Mouse (Mus musculus) cerebellum, postnatal 25 days (tissue): Measurements from ENCODE around the gene Cacna1b.

ENCODE experiments used
- DNase-seq, 2 experiments: peaks; one replicate each; pipeline ENCODE4 v3.0.0; 2021; ENCODE audit warnings: mixed read lengths in 2 of 2

Gene Cacna1b

DNA sequence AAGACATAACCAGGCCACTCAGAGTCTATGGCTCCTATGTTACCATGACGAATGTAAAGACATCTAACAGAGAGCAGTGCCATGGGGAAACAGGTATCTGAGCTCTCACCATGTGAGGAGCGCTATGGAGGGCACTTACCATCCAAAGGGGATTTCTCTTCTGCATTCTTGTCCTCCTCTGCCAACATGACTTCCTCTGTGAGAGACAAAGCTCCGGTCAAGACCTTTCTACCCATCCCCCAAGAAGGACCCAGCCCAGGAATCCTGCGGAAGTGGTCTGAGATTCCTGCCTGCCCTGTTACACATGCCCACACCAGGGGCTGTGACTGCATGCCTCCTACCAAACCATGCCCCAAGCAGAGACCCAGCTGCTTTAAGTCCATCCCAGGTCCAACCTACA lies 44.0 kb downstream of the Cacna1b start:
- DNase-seq, result no peak

DNA sequence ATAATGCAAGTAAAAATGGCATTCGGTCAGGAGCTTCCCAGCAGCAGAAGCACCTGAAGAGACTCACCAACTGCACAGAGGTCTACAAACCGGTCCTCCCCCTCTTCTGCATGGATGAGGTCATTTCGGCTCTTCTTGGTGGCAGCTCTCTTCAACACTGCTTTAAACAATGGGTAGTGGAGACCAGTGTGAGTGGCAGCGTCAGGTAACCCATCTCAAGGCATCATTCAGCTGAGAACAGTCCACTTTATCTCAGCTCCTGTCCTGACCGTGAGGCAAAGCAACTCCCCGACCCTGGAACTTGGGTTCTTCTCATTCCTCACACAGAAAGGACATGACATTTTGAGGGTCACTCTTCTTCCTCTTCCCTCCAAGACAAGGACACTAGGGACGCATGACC lies 45.0 kb downstream of the Cacna1b start:
- no peak for DNase-seq

DNA sequence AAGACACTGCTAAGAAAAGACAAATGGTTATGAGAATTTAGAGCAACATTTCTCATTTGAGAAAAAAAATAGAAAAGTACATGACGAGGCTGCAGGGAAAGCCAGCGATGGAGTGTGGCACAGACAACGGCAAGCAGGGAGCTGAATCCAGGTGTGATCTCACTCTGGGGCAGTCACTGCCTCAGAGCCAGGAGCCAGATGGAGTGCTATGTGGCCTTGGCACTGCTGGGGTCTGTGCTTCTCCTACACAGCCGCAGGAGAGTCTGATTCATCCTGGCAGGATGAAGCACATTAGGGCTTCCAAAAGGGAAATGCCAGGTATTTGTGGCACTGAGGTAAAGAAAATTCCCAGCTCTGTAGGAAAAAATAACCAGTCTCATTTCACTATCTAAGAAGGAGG lies 45.5 kb downstream of the Cacna1b start:
- DNase-seq, result peak; percentile 69 to 78

DNA sequence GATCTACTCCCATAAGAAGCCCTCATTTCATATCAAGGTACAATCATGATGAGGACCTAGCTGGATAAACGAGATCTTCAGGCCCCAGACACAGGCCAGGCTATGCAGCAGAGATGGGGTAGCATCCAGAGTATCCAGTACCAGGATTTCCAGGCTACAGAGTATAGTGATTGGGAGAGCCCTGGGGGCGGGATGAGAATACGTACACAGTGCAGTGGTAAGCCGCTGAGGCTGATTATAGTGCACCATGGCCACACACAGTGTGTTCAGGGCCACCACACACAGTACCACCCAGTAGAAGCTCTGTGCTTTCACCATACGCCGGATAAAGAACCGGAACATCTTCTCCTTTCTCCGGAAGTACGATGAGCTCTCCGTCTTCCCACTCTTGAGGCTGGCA lies 57.0 kb downstream of the Cacna1b start:
- DNase-seq, result no peak

DNA sequence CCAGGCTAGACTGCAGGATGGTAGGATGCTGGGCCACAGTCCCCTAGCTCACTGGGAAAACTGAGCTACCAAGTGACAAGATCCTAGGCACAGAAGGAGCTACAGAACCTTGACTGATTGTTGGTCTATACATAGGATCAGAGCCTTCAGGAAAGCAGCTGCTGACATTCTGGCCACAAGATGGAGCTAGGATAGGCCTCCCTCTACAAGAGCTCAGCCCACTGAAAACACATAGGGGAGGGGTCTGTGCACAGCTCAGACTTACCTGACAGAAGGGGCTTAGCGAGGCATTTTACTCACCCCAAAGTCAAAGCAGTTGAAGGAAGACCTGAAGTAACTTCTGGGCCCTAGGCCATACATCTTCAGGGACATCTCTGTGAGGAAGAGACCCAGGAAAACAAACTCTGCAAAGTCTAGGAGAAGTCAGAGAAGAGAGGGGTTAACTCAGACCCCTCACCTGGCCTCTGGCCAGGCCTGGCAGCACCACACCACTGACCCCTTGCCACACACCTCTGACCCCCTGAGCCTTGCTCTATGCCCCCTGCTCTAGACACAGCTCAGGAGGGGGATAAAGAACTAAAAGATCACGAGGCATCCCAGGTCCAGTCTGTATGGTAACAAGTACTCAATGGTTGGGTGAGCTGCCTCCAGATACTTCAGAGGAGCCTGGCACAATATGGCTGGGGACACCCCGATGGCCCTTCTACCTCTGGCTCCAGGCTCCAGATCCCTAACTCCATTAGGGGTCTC lies 60.6 kb downstream of the Cacna1b start:
- DNase-seq, result peak in 1 of 2 experiments; percentile 2

DNA sequence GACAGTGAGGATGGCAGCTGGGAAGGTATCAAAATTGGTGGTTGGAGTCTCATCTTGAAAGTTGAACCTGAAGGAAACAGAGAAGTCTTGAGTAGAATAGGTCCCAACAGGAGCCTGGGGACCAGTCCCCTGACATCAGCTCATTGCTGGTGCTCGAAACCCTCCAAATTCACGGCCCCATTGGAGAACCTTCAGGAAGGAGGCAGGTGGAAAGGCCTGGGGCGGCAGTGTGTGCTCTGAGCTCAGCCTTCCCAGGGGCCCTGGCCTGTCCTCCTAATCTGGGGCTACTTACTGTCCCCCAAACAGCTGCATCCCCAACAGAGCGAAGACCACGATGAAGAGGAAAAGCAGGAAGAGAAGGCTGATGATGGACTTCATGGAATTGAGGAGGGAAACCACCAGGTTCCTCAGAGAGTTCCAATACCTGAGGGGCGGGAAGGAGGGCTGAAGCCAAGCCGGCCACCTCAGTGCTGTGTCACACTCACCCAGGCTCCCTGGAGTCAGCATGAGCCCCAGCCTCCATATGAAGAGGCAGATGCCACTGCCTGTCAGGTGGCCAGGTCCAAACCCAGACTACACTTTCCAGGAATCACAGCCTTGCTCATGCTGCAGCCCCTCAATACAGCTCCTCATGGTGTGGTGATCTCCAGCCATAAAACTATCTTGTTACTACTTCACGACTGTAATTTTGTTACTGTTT lies 65.5 kb downstream of the Cacna1b start:
- no peak for DNase-seq

DNA sequence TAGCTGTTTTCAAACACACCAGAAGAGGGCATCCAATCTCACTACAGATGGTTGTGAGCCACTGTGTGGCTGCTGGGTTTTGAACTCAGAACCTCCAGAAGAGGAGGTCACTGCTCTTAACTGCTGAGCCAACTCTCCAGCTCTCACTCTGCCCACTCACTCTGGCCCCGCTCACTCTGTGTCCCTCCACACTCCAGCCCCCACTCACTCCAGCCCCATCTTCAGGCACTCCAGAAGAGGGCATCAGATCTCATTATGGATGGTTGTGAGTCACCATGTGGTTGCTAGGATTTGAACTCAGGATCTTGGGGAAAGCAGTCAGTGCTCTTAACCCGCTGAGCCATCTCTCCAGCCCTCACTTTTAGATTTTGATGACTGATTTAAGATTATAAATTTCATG lies 70.6 kb downstream of the Cacna1b start:
- no peak for DNase-seq

DNA sequence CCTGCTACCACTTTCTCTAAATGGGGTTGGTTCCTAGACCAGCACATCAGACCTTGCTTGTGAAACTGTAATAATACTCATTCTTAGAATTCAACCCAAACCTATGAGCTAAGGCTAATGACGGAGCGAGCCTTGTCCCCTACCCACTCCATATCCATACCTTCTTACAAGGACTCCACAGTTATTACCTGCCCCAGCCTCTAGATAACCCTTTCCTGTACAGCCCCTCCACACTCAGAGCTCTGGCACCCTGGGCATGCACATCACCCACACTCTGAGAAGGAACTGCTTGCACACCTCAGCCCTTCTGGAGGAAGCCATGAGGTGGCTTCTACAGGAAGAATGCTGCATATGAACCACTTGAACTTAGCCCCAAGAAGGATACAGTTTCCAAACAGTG lies 72.6 kb downstream of the Cacna1b start:
- DNase-seq, result no peak

DNA sequence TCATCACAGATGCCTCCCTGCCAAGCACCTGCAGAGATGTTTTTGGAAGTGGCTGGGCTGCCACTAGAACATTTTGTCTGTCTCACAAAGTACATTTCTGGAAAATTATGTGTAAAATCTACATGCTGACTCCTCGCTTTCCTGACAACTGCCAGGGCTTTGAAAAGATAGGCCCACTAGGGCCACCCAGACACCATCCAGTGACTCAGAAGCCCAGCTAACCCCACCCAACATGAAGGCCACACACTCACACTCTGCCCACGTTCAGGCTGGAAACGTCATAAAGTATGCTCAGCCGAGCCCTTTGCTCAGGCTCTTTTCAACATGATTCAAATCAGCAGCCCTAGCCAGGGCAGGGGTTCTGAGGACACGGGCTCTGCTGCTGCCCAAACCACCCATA lies 77.6 kb downstream of the Cacna1b start:
- DNase-seq, result no peak

DNA sequence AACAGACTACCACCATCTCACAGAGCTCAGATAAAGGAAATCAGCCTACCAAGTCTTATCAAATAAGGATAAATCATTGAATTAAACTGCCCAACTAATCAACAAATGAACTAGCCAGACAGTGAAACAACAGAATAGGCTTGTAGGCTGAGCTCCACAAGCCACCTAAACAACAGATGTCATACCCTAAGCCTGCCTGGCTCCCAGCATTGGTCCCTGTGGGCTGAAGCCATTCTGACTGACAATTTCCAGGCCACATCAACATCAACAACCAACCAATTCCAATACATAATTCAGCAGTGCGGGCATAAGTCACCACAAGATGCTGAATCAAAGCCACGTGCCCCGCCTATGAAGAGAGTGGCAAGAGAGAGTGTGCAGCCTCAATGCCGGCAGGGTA lies 78.2 kb downstream of the Cacna1b start:
- peak; percentile 22 to 27 for DNase-seq

DNA sequence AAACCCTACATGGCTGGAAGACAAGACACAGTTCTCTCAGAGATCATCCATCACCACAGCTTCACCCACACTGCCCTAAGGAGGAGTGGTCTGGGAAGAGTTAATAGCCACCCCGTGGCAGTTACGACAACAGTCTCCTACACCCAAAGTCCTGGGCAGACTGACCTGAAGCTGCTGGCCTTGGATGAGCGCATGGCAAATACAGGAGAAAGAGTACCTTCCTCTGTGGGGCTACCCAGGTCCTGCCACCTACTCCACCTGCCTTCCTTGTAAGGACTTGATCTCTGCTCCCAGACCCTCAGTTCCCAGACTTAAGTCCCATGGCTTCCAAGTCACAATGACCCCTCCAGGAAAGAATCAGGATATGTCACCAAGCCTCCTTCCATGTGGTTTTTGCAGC lies 79.7 kb downstream of the Cacna1b start:
- DNase-seq, result no peak

DNA sequence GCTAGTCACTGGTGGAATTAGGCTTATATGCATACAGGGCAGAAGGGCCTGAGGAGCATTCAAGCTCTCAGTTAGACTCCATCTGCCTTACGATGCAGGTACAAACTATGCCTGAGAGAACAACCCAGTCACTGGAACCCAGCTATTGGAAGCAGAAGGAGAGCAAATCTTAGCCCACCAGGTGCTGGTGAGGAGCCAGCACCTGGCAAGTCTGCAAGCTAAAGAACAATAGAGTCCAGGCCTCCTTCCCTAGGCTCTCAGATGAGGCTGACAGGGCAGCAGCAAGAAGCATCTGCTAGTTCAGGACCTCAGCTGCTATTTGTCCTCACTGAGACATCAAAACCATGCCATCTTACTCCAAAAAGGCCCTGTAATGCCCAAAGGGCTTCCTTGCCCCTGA lies 82.2 kb downstream of the Cacna1b start:
- peak; percentile 66 to 74 for DNase-seq

DNA sequence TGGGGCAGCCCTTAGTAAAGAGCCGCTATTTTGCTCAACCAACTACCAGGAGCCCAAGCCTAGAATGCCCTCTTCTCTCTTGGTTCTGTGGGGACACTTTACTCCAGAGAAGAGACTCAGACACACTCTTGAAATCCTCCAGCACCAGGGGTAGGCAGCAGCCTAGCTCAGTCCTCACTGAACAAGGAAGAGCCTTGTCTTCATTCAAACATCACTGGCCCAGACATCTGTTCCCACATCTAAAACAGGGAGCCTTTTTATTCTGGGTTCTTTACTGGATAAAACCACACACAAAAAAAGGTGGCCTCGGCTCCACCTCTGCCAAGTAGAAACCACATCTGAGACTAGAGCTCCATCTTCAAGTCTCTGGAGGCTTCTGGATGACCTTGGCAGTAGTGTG lies 82.8 kb downstream of the Cacna1b start:
- DNase-seq, result no peak

DNA sequence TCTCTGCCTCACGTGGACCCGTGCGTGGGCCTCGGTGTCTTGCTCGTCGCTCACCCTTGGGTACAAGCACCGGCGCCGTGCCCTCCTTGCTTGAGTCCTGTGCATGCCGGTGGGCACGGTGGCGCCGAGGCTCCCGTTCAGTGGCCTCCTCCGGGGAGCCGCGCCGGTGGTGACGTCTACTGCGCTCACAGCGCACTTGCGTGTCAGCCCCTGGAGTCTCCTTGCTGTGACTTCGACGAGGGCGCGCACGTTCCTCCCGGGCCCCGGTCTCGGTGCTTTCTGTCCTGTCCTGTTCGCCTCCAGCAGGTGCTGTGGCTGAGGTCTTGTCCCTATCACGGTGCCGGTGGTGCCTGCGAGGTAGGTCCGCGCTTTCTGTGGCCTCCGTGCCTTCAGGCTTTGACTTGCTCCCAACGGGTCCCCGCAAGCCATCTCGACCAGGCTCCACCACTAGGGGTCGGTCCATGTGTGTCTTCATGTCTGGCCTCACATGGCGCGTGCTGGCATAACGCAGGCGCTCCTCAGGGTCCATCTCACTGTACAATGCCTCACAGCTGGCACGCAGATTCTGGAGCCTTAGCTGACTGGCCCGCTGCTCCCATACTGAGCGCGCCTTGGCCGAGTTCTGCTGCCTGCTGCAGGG lies 83.8 kb downstream of the Cacna1b start:
- peak; percentile 60 to 76 for DNase-seq

DNA sequence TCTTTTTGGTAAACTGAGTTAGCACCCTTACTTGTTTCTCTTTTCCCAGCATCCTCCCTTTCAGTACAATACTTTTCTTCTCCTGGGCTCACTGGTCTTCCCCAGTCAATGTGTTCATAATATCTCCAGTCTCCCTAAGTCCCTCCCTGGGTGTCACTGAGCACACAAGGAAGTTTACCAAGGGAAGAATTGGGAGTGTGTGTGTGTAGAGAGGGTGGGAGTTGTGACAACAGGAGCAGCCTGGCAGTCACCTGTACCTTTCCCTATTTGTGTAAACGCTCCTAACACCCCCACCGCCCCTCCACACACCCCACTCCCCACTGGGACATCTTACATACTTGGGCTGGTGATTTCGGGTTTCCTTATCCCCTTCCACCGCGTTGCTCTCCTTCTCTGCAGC lies 84.4 kb downstream of the Cacna1b start:
- DNase-seq, result no peak

DNA sequence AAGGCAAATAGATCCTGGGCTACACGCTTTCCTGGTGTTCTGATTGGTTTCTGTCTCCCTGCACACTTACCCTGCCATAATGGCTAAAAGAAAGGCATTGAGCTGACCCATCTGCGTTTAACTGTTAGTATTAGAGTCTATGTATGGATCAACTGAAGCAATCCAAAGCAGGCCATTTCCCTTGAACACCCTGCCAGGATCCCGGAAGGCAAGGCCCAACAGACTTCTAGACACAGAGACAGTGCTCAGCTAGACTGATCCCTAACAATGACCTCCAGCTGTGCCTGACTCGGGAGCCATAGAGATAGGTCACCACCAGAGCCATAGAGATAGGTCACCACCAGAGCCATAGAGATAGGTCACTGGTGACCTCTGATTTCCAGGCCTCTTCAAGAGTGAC lies 84.8 kb downstream of the Cacna1b start:
- DNase-seq, result no peak

DNA sequence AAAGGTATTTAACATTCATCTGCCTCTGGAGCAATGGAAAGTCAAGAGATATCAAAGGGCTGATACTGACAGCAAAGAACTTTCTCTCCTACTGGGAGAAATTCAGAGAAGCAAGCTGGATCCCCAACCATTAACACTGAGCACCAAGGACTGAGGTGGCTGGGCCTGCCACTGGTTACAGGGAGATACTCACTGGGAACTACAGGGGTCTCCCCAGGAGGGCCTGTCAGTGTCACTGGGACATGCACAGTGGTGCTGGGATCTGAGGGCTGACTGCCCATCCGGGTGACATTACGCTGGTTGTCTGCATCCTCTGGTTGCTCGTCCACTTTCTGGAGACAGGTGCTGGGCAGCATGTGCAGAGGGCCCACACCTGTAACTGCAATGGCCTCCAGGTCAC lies 85.3 kb downstream of the Cacna1b start:
- no peak for DNase-seq

DNA sequence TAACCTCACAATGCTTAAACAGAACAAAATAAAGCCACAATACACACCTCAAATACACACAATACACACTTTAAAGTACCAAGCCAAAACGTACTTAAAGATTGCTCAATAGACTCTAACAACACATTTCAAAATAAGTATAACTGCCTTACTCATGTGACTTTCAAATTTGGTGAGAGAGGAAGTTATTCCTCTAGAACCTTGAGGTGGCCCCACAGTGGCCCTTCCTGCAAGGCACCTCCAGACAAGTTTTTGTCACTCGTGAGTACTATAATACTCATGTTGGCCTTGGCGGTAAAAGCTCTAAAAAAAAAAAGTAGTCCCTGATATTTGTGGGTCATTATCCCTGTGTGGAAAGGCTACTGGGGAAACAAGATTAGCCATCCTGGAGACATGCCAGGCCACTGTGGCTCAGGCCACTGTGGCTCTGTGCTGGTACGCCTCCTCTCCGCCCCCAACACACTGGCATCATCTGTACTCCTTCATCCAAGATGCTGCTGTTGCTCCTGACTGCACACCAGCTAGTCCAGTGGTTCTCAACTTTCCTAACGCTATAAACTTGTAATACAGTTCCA lies 88.4 kb downstream of the Cacna1b start:
- DNase-seq, result peak in 1 of 2 experiments; percentile 39

DNA sequence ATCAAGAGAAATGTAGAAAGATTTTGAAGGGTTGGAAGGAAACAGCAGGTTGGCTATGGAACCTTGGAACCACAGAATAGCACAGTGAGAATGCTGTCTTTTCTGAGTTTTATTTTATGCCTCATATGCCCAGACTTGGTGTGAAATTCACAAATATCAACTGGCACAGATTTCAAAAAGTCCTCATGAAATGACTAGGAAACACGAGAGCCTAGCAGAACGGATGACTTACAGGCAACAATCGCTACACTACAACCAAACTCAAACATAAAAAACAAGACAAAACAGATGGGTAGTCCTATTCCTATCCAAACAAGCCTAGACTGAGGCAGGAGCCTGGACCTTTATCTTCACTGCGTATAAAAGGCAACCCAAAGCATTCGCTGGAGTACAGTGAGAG lies 94.4 kb downstream of the Cacna1b start:
- no peak for DNase-seq

DNA sequence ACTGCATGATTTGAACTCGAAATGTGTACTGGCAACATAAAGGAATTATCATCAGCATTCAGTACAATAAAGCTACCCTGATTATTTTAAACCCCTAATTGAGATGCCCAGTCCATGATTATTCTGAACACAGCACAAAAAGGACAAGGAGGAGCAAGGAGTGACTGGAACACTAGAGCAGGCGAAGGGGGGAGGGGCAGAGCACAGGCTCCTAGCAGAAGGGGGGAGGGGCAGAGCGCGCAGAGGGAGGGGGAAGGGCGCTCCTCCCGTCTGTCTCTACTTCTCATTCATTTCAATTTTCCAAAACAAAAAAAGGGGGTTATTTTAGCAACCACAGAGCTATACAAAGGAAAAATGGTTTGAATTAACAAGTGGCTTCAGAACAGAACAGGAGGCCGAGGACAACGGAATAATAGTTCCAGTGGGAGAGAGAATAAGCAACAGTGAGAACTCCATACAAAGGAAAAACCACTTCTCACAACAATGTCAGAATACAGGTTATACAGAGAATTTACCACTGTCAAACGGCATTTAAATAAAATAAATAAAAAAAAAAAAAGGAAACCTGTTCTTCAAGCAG lies 98.2 kb downstream of the Cacna1b start:
- peak in 1 of 2 experiments; percentile 65 for DNase-seq

DNA sequence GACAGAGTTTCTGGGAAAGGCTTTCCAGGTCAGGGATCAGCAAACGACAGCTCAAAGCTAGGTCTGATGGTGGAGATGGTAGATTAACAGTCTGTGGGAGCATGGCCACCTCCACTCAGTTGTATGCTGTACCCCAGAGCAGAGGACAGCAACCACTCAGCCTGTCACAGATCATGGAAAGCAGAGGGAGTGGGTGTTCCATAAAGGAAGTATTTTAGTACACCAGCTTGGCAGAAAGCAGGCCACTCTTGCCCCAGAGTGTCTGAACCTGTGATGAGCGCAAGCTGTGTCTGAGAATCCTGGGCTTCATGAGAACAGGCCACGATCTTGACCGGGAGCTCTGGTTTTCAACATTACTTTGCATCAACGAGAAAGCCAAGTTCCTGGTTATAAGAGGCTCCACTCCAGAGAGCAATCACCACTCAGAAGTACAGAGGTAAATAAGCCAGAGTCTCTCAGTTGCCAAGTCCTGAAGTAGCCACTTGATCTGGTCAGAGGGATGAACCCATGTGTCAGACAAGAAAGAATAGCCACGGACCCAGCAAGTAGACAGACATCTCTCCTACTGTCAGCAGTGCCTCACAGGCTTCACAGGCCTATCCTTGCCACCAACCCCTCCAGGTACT lies 103.7 kb downstream of the Cacna1b start:
- DNase-seq, result no peak

DNA sequence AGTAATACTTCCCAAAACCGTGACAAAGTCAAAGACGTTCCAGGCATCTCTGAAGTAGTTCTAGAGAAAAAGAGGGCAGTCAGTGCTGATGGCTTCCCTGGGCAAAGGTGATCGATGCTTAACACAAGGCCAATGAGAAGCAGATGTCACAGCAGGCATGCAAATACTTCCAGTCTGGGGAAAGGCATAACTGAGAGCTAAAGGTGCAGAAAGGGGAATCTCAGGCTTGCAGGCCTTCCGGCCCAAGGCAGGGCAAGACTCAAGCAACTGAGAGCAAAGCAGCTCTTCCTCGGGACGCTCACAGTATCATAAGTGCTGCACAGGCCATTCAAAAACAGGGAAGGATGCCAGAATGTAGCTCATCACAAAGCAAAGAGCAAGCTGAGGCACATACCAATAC lies 114.4 kb downstream of the Cacna1b start:
- DNase-seq, result no peak
